Mouse (Mus musculus) ES-Bruce4 (cell line): ENCODE results near the gene Dus2.

ENCODE experiments used
- CTCF ChIP-seq: IDR thresholded peaks from one replicate; pipeline ENCODE4 v1.8.1; 2011; ENCODE audit warnings: low read depth, low read length
- EP300 ChIP-seq: IDR thresholded peaks from 2 replicates; pipeline ENCODE4 v1.6.1; 2011; ENCODE audit warnings: low read depth, low read length; ENCODE audit not compliant: insufficient read depth
- POLR2A ChIP-seq: IDR thresholded peaks from one replicate; pipeline ENCODE4 v1.8.1; 2011; ENCODE audit warnings: low read length; ENCODE audit not compliant: insufficient read depth

DNA sequence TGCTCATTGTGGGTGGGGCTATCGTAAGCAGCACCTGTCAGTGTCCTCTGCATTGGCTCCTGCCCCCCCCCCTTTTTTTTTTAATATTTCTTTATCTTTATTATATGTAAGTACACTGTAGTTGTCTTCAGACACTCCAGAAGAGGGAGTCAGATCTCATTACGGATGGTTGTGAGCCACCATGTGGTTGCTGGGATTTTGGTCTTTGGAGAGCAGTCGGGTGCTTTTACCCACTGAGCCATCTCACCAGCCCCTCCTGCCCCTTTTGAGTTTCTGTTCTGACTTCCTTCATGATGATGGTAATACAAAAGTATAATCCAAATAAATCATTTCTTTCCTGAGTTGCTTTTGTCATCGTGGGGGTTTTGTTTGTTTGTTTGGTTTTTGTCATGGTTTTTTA lies 111.2 kb downstream of the Dus2 start:
- TF ChIP-seq POLR2A (no peak), CTCF (no peak), EP300 (no peak)
